Mouse (Mus musculus) small intestine, adult 2 months (tissue): ENCODE data around the gene Plac1.

ENCODE experiments used
- CTCF ChIP-seq: fragments of 200-500 bp; IDR thresholded peaks from 2 replicates; pipeline ENCODE4 v1.5.1; 2012; ENCODE audit warnings: low read depth, mild to moderate bottlenecking, control low read depth, inconsistent platforms, low read length, moderate library complexity, mixed read lengths; ENCODE audit not compliant: insufficient replicate concordance, insufficient read length; ENCODE audit errors: extremely low read depth
- POLR2A ChIP-seq: fragments of 200-500 bp; IDR thresholded peaks from 2 replicates; pipeline ENCODE4 v1.6.1; 2012; ENCODE audit warnings: low read depth, mild to moderate bottlenecking, control low read depth, inconsistent platforms, low read length, moderate library complexity

GRCm38 (mm10) chrX:53188692-53189091 lies 51.2 kb downstream of the Plac1 start:
- TF ChIP-seq CTCF (no peak), POLR2A (no peak)
